8 mouse cellular contexts compared by ENCODE assay signal in the genomic region with DNA sequence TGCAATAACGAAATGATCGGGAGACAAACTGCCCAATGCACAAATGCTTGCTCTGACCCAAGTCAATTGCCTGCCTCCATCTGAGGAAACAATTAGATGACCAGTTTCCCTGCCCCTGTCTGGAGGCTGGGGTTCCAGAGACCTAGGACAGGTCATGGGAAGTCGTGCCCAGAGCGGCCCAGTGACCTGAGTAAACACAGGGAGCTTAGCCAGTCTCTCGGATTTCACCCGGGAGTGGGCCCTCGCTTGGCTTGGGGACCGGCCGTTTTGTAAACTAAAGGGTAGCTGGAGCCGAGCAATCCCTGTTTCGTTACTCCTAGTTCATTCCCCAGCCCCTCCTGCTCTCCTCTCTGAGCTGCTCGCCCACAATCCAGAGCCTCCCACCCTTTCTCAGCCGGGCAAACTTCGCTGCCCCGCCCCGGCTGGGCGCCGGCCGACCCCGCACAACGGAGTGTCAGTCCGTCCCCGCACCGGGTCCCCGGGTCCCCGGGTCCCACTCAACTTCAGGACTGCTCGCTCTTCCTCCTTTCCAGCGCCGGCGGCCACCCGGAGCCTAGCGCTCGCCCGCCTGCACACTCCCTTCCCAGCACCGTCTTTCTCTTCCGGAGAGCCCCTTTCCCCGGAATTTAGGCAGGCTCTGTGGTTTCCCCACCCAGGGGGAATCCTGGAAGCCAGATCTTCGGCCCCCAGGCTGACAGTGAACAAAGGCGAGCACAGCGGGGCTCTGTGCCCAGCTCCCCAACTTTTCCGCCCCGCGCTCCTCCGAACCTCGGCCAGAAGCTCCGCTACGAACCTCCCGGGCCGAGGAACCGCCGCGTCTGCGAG. TPM values are rescaled to one million over a fixed set of nuclear protein-coding genes. Genes with fewer than 3 reads are reported as not detected.
DNase-seq lines count a peak whose midpoint lies in the region; ATAC-seq and TF ChIP-seq lines count a peak whose summit lies in the region.

No protein-coding gene starts in this region.

- peak overlapping the region; percentile 76 for H3K4me2 ChIP-seq in embryonic facial prominence, embryonic 11.5 days (ENCODE audit: low read depth, low read length)
- H3K4me2 ChIP-seq in heart, postnatal 0 days (ENCODE audit: low read depth, low read length), result peak overlapping the region; percentile 79
- peak overlapping the region; percentile 75 for H3K4me2 ChIP-seq in limb, embryonic 12.5 days

- H3K36me3 ChIP-seq in embryonic facial prominence, embryonic 11.5 days (replicated peaks; ENCODE audit: control insufficient read depth, insufficient read depth, low read depth, low read length), result no peaks in the 10 kb centered on the region
- H3K36me3 ChIP-seq in heart, postnatal 0 days (replicated peaks; ENCODE audit: control insufficient read depth, insufficient read depth, low read length), result no peaks in the 10 kb centered on the region
- H3K36me3 ChIP-seq in limb, embryonic 12.5 days, result peaks cover 5% of the 10 kb centered on the region; the same call in 1 of the 2 replicates

- H3K27me3 ChIP-seq in embryonic facial prominence, embryonic 11.5 days (ENCODE audit: control insufficient read depth, insufficient read depth, low read length), result peaks cover 10% of the 10 kb centered on the region; the same call in 1 of the 2 replicates
- peaks cover 99% of the 10 kb centered on the region for H3K27me3 ChIP-seq in heart, postnatal 0 days (ENCODE audit: control insufficient read depth, insufficient read depth, low read length)
- peaks cover 84% of the 10 kb centered on the region for H3K27me3 ChIP-seq in limb, embryonic 12.5 days

- peak overlapping the region; percentile 98 for H3K9ac ChIP-seq in embryonic facial prominence, embryonic 11.5 days (replicated peaks; ENCODE audit: low read length)
- H3K9ac ChIP-seq in heart, postnatal 0 days (replicated peaks; ENCODE audit: low read depth, low read length), result peak overlapping the region; percentile 45
- peak overlapping the region; percentile 92 for H3K9ac ChIP-seq in limb, embryonic 12.5 days (replicated peaks)

- WGBS in embryonic facial prominence, embryonic 11.5 days, result under 1% methylated on average over 53 of the region's 53 CpGs
- 1% methylated on average over 53 of the region's 53 CpGs for WGBS in heart, postnatal 0 days
- WGBS in limb, embryonic 12.5 days, result under 1% methylated on average over 53 of the region's 53 CpGs

- H3K9me3 ChIP-seq in embryonic facial prominence, embryonic 11.5 days (replicated peaks; ENCODE audit: control insufficient read depth, low read length), result no peaks in the 10 kb centered on the region
- H3K9me3 ChIP-seq in heart, postnatal 0 days (replicated peaks; ENCODE audit: control insufficient read depth, low read length), result no peaks in the 10 kb centered on the region
- no peaks in the 10 kb centered on the region for H3K9me3 ChIP-seq in limb, embryonic 12.5 days

- H3K27ac ChIP-seq in embryonic facial prominence, embryonic 11.5 days (replicated peaks; ENCODE audit: low read depth, low read length), result peak overlapping the region; percentile 91
- no peak overlapping the region for H3K27ac ChIP-seq in heart, postnatal 0 days (ENCODE audit: low read depth)
- H3K27ac ChIP-seq in limb, embryonic 12.5 days, result peak overlapping the region; percentile 94

- no peak for TF ChIP-seq CTCF in heart, postnatal 0 days (IDR thresholded peaks at IDR 0.05; ENCODE audit: low read depth)

- no peak for ATAC-seq in embryonic facial prominence, embryonic 11.5 days (replicated peaks; ENCODE audit: insufficient number of reproducible peaks, low FRiP score, low TSS enrichment, low read depth)
- 0 out of 2 replicates have a peak, but pooled peaks have one; percentile 42 for ATAC-seq in heart, postnatal 0 days (ENCODE audit: insufficient read depth, low read depth)
- ATAC-seq in limb, embryonic 12.5 days (ENCODE audit: insufficient number of reproducible peaks, insufficient read depth, low FRiP score, low TSS enrichment, low read depth), result no peak
- no peak for ATAC-seq in frontal cortex, adult (ENCODE audit: low TSS enrichment)

- peaks cover 2% of the 10 kb centered on the region for H3K4me1 ChIP-seq in embryonic facial prominence, embryonic 11.5 days (ENCODE audit: control insufficient read depth, insufficient read depth, low read length)
- H3K4me1 ChIP-seq in heart, postnatal 0 days (ENCODE audit: control insufficient read depth, insufficient read depth), result peaks cover 4% of the 10 kb centered on the region; the same call in 1 of the 2 replicates
- peaks cover 38% of the 10 kb centered on the region for H3K4me1 ChIP-seq in limb, embryonic 12.5 days (replicated peaks)

- peak overlapping the region; percentile 88 for H3K4me3 ChIP-seq in embryonic facial prominence, embryonic 11.5 days (ENCODE audit: low read depth, low read length)
- H3K4me3 ChIP-seq in heart, postnatal 0 days (ENCODE audit: low read depth, low read length), result peak overlapping the region; percentile 56
- peak overlapping the region; percentile 80 for H3K4me3 ChIP-seq in limb, embryonic 12.5 days (replicated peaks)

- TF ChIP-seq EP300 in heart, postnatal 0 days (IDR thresholded peaks at IDR 0.05; ENCODE audit: low read depth), result no peak

- peak; percentile 48 for DNase-seq in thymus, postnatal 4 days
- no peak for DNase-seq in thymus, postnatal 25 days
- peak; percentile 55 for DNase-seq in embryonic facial prominence, embryonic 11.5 days (ENCODE audit: low spot score)
- peak; percentile 19 for DNase-seq in heart, postnatal 0 days (ENCODE audit: low spot score)
- peak; percentile 57 for DNase-seq in retina, embryonic 14.5 days (ENCODE audit: low spot score)
- no peak for DNase-seq in frontal cortex, postnatal 25 days (ENCODE audit: low spot score in 2 of 2)

RNA-seq across cellular contexts. Expression of a gene that starts 9.3 kb away (rescaled TPM):
- polyA plus RNA-seq in embryonic facial prominence, embryonic 11.5 days (2014; fragmentation: Nextera tagmentation; extraction: Ambion mirVana), result 62.4 and 64.4 TPM in 2 replicates
- 0.15 TPM in 1 of 2 replicates, not detected in the other for total RNA-seq in heart, postnatal 0 days (2014; rRNA removed; ENCODE audit: low replicate concordance)
- 0.18 and 0.38 TPM in 2 replicates for polyA plus RNA-seq in heart, postnatal 0 days (2015; fragmentation: Nextera tagmentation; extraction: Ambion mirVana)
- 60.3 and 72.1 TPM in 2 replicates for polyA plus RNA-seq in limb, embryonic 12.5 days (2016; fragmentation: Nextera tagmentation; extraction: Ambion mirVana)

Comparison
In these comparisons a context has a peak if more than half of its experiments do, and no peak if none do; other contexts are left out.
1. DNase-seq: peak in thymus, postnatal 4 days (single experiment), embryonic facial prominence, embryonic 11.5 days (single experiment), heart, postnatal 0 days (single experiment) and retina, embryonic 14.5 days (single experiment); none in thymus, postnatal 25 days (single experiment) and frontal cortex, postnatal 25 days (0 of 2).
2. H3K9ac ChIP-seq: peak in every context shown above with its lines; median percentile 98 in embryonic facial prominence, embryonic 11.5 days; 92 in limb, embryonic 12.5 days; 45 in heart, postnatal 0 days.
3. RNA of a gene that starts 9.3 kb away (polyA plus RNA-seq): 60.3 to 72.1 TPM in limb, embryonic 12.5 days and 62.4 to 64.4 TPM in embryonic facial prominence, embryonic 11.5 days; 0.18 to 0.38 TPM in heart, postnatal 0 days; every median in the first group is over 10 times any median in the second.
4. Peak in every context shown above with its lines, with median percentiles within 50 percentile points of each other: H3K4me2 ChIP-seq and H3K4me3 ChIP-seq.